Mouse (Mus musculus) midbrain, embryonic 16.5 days (tissue): ENCODE measurements around the gene Nptx1. TPM values are rescaled to one million over a fixed set of nuclear protein-coding genes. Genes with fewer than 3 reads are reported as not detected.

Experiments used
- ATAC-seq: fragments of 200-750 bp; cut with Nextera tagmentation; 2 replicates; pipeline ENCODE4 v1.8.0; 2017; ENCODE audit warnings: moderate TSS enrichment
- H3K27ac ChIP-seq: fragments of 300-500 bp; sonication (generic); 2 replicates; pipeline ENCODE4 v1.5.1; 2014; ENCODE audit warnings: mild to moderate bottlenecking, low read length, mixed read lengths
- H3K27me3 ChIP-seq: fragments of 300-500 bp; sonication (generic); 2 replicates; pipeline ENCODE4 v1.6.1; 2014; ENCODE audit warnings: low read depth, low read length, mixed read lengths; ENCODE audit not compliant: control insufficient read depth, insufficient read depth
- H3K36me3 ChIP-seq: fragments of 300-500 bp; sonication (generic); 2 replicates; pipeline ENCODE4 v1.6.1; 2014; ENCODE audit warnings: mild to moderate bottlenecking, low read length, moderate library complexity, mixed read lengths; ENCODE audit not compliant: control insufficient read depth, insufficient read depth
- H3K4me1 ChIP-seq: fragments of 300-500 bp; sonication (generic); 2 replicates; pipeline ENCODE4 v1.6.1; 2014; ENCODE audit warnings: mild to moderate bottlenecking, low read length, mixed read lengths; ENCODE audit not compliant: control insufficient read depth, insufficient read depth
- H3K4me2 ChIP-seq: fragments of 300-500 bp; sonication (generic); 2 replicates; pipeline ENCODE4 v1.6.1; 2014; ENCODE audit warnings: mild to moderate bottlenecking, low read length, mixed read lengths
- H3K4me3 ChIP-seq: fragments of 300-500 bp; sonication (generic); 2 replicates; pipeline ENCODE4 v1.5.1; 2014; ENCODE audit warnings: low read depth, mild to moderate bottlenecking, low read length, moderate library complexity, mixed read lengths
- H3K9ac ChIP-seq: fragments of 300-500 bp; sonication (generic); 2 replicates; pipeline ENCODE4 v1.6.1; 2014; ENCODE audit warnings: low read depth, low read length, mixed read lengths
- H3K9me3 ChIP-seq: fragments of 300-500 bp; sonication (generic); replicated peaks from 2 replicates; pipeline ENCODE4 v1.6.1; 2014; ENCODE audit warnings: mild to moderate bottlenecking, low read length, mixed read lengths; ENCODE audit not compliant: control insufficient read depth, poor library complexity, severe bottlenecking
- WGBS: fragments of 180-500 bp; shearing (Covaris S2); extraction: QIAGEN DNeasy Blood & Tissue Kit; methylation state at CpG from one replicate; pipeline ENCODE4 v1.1.7; 2014; 5-methylcytosine and 5-hydroxymethylcytosine counted together
- polyA plus RNA-seq: library from polyadenylated mRNA; unstranded; fragments of >200 nt; fragmentation: Nextera tagmentation; extraction: Ambion mirVana; gene quantifications from 2 replicates; pipeline ENCODE4 v1.2.1, GENCODE M21; 2015

The Nptx1 gene
- polyA plus RNA-seq, 1 experiment from 2014 or later: 12.6 TPM

DNA sequence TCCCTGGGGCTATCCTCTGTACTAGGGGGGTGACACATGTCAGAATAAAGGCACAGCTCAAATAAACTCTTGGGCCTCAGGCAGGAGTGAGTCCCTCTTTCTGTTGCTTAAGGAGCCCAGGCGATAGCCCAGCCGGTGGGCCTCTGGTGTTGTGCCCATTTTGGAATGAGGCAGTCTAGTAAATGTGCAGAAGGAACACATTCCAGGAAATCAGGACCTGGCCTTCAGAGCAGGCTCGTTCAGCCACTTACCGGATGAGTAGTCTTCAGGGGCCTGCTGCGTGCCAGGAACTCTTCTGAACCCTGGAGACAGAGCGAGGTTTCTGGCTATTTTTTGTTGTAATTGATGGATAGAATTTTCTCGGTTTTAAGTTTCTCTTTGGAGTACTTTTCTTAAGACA, 7.2 kb upstream of the Nptx1 start:
- Histone ChIP-seq H3K4me1 (peaks cover 25% of the 10 kb centered on the region), H3K27me3 (no peaks in the 10 kb centered on the region; the same call in 1 of the 2 replicates), H3K9ac (no peak overlapping the region), H3K4me3 (no peak overlapping the region), H3K4me2 (no peak overlapping the region), H3K36me3 (no peaks in the 10 kb centered on the region), H3K9me3 (no peaks in the 10 kb centered on the region), H3K27ac (no peak overlapping the region)
- 83% methylated on average over 7 of the region's 7 CpGs for WGBS
- ATAC-seq: no peak

DNA sequence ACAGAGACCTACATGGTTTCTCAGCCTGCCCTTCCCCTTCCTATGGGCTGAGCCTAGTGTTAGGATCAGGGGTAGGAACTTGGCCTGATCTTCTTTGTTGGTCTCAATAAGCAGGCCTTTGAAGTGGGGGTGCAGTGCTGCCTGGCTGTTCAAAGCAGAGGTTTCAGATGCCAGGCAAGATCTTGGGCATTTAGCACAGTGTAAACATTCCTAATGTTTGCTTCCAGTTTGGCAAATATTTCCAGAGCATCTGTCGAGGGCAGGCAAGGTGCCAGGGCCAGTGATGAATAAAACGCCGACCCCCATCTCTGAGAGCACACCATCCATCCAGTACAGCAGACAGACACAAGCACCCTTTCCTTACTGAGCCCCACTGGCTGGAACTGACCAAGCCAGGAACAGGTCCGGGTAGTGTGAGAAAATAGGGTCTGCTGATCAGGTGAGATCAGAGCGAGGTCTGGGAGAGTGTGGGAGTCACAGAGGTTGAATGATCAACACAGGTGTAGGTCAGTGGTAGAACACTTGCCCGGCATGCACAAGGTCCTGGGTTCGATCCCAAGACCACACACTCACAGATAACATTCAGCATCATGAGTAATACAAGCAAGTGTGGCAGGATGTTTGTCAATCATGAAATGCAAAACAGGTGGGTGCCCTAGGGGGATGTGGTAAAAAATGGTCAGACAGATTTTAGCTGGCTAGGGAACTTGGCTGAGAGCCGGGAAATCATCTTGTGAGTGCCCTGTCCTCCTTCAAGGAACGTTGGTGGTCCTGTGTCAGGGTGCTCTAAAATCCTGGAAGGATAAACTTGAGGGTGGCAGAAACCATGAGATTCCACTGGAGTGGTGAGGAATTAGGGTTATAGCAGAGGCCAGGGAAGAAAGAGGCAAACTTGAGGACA, 5.6 kb upstream of the Nptx1 start:
- peaks cover 26% of the 10 kb centered on the region for H3K4me1 ChIP-seq

DNA sequence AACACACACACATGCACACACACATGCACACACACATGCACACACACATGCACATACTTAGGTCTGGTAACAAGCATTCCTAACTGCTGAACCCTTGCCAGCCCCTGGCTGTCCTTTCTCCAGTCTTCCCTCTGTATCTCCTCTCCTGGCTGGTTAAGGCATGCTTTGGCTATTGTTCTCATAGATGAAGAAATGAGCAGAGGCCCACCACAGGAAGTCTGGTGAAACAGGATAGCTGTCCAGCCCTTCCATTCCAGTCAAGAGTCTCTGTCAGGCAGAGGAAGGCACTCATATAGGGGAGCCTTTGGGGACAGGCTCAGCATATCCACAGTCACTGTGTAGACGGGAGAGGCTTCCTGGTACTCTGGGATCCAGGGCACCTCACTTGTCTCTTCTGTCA, 4.7 kb upstream of the Nptx1 start:
- no peak overlapping the region for H3K27ac ChIP-seq
- peaks cover 19% of the 10 kb centered on the region for H3K4me1 ChIP-seq
- 53% methylated on average over 1 of the region's 1 CpGs for WGBS
- ATAC-seq: no peak
- no peaks in the 10 kb centered on the region for H3K9me3 ChIP-seq
- no peaks in the 10 kb centered on the region for H3K36me3 ChIP-seq
- no peak overlapping the region for H3K9ac ChIP-seq
- no peak overlapping the region for H3K4me3 ChIP-seq
- H3K27me3 ChIP-seq: peaks cover 6% of the 10 kb centered on the region
- no peak overlapping the region for H3K4me2 ChIP-seq

More for the DNA sequence above, 5.6 kb upstream of the Nptx1 start:
- Histone ChIP-seq H3K27ac (no peak overlapping the region), H3K4me3 (no peak overlapping the region), H3K27me3 (peaks cover 6% of the 10 kb centered on the region), H3K36me3 (no peaks in the 10 kb centered on the region), H3K9me3 (no peaks in the 10 kb centered on the region), H3K9ac (no peak overlapping the region), H3K4me2 (no peak overlapping the region)
- 75% methylated on average over 9 of the region's 9 CpGs for WGBS
- ATAC-seq: no peak

DNA sequence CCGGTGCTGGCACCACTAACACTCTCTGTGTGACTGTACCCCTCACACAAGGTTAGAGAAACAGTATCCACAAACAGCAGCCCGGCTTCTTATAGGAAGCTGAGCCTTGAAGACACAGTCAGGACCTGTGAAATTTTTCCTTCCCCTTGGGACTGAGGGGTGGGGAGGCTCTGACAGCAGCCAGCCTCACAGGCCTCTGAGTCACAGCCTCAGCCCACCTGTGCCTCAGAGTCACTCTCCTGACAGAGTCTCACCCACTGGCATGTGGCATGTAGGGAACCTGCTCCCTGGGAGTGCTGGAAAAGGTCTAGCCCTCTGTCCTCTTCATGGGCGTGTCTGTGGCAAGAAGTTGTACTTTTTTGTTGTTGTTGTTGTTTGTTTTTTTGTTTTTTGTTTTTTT, 3.9 kb upstream of the Nptx1 start:
- peaks cover 6% of the 10 kb centered on the region for H3K27me3 ChIP-seq
- H3K4me1 ChIP-seq: peaks cover 22% of the 10 kb centered on the region
- ATAC-seq: no peak
- no peaks in the 10 kb centered on the region for H3K36me3 ChIP-seq
- H3K9ac ChIP-seq: no peak overlapping the region
- H3K4me2 ChIP-seq: no peak overlapping the region
- 50% methylated on average over 3 of the region's 3 CpGs for WGBS
- no peak overlapping the region for H3K4me3 ChIP-seq
- H3K9me3 ChIP-seq: no peaks in the 10 kb centered on the region
- H3K27ac ChIP-seq: no peak overlapping the region

DNA sequence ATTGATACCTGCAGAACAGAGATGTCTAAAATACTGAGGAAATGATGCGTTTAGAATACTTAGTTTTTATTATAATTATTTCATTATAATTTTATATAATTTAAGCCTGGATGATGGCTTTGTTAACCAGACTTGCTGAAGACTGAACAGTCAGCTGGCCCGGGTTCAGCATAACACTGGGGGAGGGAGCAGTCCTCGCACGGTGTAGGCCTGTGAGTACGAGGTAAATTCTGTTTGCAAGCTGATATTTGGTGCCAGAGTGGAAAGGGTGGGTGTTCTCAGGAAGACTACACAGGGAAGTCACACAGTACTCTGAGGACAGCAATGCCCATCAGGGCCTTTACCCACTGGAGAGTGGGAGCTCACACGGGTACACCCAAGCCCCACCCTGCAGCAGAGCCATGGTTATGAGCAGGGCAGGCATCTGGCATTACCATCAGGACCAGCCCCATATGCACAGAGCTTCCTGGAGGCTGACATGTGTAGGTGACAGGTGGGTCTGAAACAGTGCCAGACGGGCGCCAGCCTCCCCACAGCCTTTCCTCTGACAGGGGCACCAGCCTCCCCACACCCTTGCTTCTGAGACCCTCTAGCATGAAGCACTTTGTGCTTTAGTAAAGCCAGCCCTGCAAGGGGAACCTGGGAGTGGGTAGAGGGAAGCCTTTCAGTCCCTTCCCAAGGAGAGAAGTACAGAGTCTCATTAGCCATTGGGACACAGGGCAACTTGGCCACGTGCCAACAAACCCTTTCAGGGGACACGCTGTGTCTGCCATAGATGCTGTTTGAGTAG, 3.2 kb upstream of the Nptx1 start:
- WGBS: 49% methylated on average over 10 of the region's 10 CpGs
- no peak for ATAC-seq
- Histone ChIP-seq H3K9me3 (no peaks in the 10 kb centered on the region), H3K4me2 (no peak overlapping the region), H3K9ac (no peak overlapping the region), H3K4me3 (no peak overlapping the region), H3K27ac (no peak overlapping the region), H3K27me3 (peaks cover 6% of the 10 kb centered on the region), H3K36me3 (no peaks in the 10 kb centered on the region), H3K4me1 (peaks cover 28% of the 10 kb centered on the region)

DNA sequence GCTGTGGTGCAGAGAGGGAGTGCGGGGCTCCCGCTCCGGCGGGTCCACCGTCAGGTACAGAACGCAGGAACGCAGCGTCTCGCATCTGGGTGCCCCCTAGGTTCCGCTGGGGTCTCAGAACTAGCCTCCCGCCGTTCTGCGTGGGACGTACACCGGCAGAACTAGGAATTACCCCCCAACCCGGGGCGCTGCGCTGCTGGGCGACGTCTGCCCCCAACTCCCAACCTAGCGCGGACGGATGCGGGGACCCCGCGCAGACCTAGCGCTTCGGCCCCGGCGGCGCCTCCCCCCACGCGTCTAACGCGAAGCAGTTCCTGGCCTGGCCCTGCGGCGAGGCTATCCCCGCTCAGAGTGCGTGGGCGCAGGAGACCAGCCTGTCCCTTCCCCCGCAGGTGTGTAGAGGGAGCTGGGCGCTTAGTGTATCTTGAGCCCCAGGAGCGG, 1.8 kb upstream of the Nptx1 start:
- peak overlapping the region; percentile 78 for H3K4me3 ChIP-seq
- H3K4me2 ChIP-seq: peak overlapping the region; percentile 98
- peak overlapping the region; percentile 84 for H3K9ac ChIP-seq
- H3K9me3 ChIP-seq: no peaks in the 10 kb centered on the region
- no peak for ATAC-seq
- H3K27me3 ChIP-seq: peaks cover 9% of the 10 kb centered on the region
- under 1% methylated on average over 43 of the region's 43 CpGs for WGBS
- peaks cover 38% of the 10 kb centered on the region for H3K4me1 ChIP-seq
- H3K27ac ChIP-seq: peak overlapping the region; percentile 40
- H3K36me3 ChIP-seq: no peaks in the 10 kb centered on the region

DNA sequence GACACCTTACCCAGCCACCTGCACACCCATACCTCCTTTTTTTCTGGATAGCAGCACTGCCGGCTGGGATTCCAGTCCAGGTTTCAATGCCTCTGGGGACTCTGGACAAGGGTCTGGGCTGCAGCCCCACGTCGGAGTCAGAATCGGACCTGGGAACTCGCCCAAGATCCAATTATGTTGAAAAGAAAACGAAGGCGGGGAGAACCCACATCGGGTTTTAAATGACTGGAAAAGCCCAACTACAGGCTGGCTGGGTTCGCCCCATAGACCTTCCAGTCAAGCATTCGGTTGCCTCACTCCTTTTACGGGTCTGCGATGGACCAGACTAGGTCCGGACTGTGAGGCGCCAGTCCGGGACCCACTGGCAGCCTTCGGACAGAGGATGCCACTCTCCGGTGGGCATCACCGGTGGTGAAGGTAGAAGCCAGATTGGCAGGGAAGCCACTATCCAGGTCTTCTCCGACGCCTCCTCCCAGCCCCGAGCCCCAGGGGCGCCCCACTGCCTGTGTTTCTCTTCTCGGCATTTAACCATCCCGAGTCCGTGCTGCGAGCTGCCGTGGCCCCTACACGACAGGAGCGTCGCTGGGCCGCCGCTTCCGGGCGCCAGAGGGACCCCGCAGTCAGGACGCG, 1.3 kb upstream of the Nptx1 start:
- Histone ChIP-seq H3K4me2 (peak overlapping the region; percentile 98), H3K27ac (peak overlapping the region; percentile 40), H3K36me3 (no peaks in the 10 kb centered on the region), H3K9ac (peak overlapping the region; percentile 84), H3K4me3 (peak overlapping the region; percentile 78), H3K9me3 (no peaks in the 10 kb centered on the region), H3K4me1 (peaks cover 43% of the 10 kb centered on the region), H3K27me3 (peaks cover 9% of the 10 kb centered on the region)
- ATAC-seq: no peak
- 1% methylated on average over 37 of the region's 37 CpGs for WGBS

DNA sequence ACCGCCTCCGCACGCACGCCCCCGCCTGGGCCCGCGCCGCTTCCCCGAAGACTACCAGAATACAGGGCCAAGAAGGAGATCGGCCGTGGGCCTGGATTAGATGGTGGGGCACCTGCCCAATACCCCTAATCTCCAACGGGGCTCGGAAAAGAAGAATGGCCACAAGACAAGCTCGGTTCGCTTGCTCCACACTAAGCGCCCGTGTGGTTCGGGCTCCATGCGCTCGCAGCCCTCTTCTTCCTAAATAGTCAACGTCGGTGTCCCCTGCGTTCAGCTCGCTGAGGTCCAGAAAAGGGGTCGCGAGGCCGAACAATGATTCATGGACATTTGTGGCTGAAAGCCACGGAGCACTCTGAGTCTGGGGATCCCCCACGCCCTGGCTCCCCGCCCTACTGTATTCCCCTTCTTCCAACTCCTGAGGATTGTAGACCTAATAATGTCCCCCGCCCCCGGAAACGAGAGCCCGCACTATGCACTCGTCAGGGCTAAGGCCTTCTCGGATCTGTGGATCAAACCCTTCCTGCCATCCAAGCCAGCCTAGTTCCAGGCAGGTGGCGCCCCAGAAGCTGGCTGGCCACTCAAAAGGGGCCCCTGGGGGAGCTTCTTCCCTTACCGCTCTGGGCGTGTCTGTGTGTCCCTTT, 518 bp upstream of the Nptx1 start:
- under 1% methylated on average over 39 of the region's 39 CpGs for WGBS
- Histone ChIP-seq H3K9ac (peak overlapping the region; percentile 84), H3K4me2 (peak overlapping the region; percentile 98), H3K4me3 (peak overlapping the region; percentile 78), H3K36me3 (no peaks in the 10 kb centered on the region), H3K4me1 (peaks cover 45% of the 10 kb centered on the region), H3K27ac (peak overlapping the region; percentile 71), H3K27me3 (peaks cover 9% of the 10 kb centered on the region), H3K9me3 (no peaks in the 10 kb centered on the region)
- no peak; the same call in 1 of the 2 replicates for ATAC-seq
